Mouse (Mus musculus) forebrain, embryonic 13.5 days (tissue): ENCODE results near the gene Def6. TPM values are rescaled to one million over a fixed set of nuclear protein-coding genes. Genes with fewer than 3 reads are reported as not detected.
"Not testable (repeated sequence)": the region's sequence is repeated elsewhere in the genome, so short reads cannot be mapped to it uniquely, and the experiment has no call there.

ENCODE experiments used
- ATAC-seq: fragments of 200-750 bp; cut with Nextera tagmentation; 2 replicates; pipeline ENCODE4 v1.8.0; 2017
- H3K27ac ChIP-seq: fragments of 300-500 bp; sonication (generic); 2 replicates; pipeline ENCODE4 v1.5.1; 2015; ENCODE audit warnings: inconsistent platforms, mild to moderate bottlenecking, moderate library complexity
- H3K27me3 ChIP-seq: fragments of 300-500 bp; sonication (generic); 2 replicates; pipeline ENCODE4 v1.6.1; 2015; ENCODE audit warnings: mild to moderate bottlenecking, inconsistent platforms
- H3K36me3 ChIP-seq: fragments of 300-500 bp; sonication (generic); 2 replicates; pipeline ENCODE4 v1.6.1; 2015; ENCODE audit warnings: mild to moderate bottlenecking, inconsistent platforms; ENCODE audit not compliant: poor library complexity, severe bottlenecking
- H3K4me1 ChIP-seq: fragments of 300-500 bp; sonication (generic); 2 replicates; pipeline ENCODE4 v1.6.1; 2015; ENCODE audit warnings: inconsistent platforms
- H3K4me2 ChIP-seq: fragments of 300-500 bp; sonication (generic); 2 replicates; pipeline ENCODE4 v1.6.1; 2015; ENCODE audit warnings: inconsistent platforms, mild to moderate bottlenecking, moderate library complexity
- H3K4me3 ChIP-seq: fragments of 300-500 bp; sonication (generic); 2 replicates; pipeline ENCODE4 v1.5.1; 2015; ENCODE audit warnings: mild to moderate bottlenecking, inconsistent platforms
- H3K9ac ChIP-seq: fragments of 300-500 bp; sonication (generic); 2 replicates; pipeline ENCODE4 v1.6.1; 2015; ENCODE audit warnings: mild to moderate bottlenecking, inconsistent platforms
- H3K9me3 ChIP-seq: fragments of 300-500 bp; sonication (generic); replicated peaks from 2 replicates; pipeline ENCODE4 v1.6.1; 2016; ENCODE audit warnings: inconsistent platforms
- WGBS: fragments of 180-500 bp; shearing (Covaris S2); methylation state at CpG from one replicate; pipeline ENCODE4 v1.1.7; 2015; 5-methylcytosine and 5-hydroxymethylcytosine counted together
- polyA plus RNA-seq: library from polyadenylated mRNA; unstranded; fragments of >200 nt; fragmentation: Nextera tagmentation; extraction: Ambion mirVana; gene quantifications from 2 replicates; pipeline ENCODE4 v1.2.1, GENCODE M21; 2015

The Def6 gene
- polyA plus RNA-seq, 1 experiment from 2014 or later: 3.3 TPM

DNA sequence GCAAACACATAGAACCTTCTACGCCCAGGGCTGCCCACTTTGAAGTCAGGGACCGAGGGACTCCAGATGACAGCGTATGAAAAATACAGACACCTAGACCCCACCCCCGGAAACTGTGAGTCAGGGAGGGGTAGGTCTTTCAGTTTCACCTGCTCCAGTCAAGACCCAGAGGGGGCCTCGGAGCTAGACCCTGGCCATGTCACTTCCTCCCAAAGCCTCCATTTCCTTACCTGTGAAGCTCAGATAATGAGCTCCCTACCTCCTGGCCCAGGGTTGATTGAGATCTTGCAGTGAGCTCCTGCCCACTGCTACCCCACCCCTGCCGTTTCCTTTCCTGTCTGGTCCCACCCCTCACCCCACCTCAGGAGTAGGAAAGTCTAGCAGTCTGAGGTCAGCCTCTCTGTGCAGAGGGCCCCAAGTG is 4.4 kb downstream of the Def6 start:
- Histone ChIP-seq H3K4me3 (no peak overlapping the region), H3K4me1 (peaks cover 6% of the 10 kb centered on the region; the same call in 1 of the 2 replicates), H3K36me3 (no peaks in the 10 kb centered on the region), H3K27ac (no peak overlapping the region), H3K9me3 (no peaks in the 10 kb centered on the region), H3K4me2 (no peak overlapping the region), H3K9ac (no peak overlapping the region), H3K27me3 (0 out of 2 replicates have a peak, but pooled peaks cover 3% of the 10 kb centered on the region)
- ATAC-seq: no peak
- 88% methylated on average over 6 of the region's 6 CpGs for WGBS

DNA sequence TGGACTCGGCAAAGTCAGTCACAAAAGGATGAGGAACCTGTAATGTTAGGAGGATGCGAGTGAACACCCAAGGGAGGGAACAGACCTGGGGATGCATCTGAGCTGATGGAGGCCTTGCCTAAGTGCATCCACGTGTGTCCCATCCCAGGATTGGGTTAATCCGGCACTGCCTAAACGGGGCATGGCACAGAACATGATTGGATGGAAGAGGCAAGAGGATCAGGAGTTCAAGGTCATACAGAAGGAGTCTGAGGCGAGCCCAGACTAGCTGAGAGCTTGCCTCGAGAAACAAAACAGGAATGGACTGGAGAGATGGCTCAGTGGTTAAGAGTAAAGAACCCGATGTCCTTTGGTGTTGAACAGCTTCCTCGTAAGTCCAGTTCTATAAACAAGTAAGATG is 4.8 kb downstream of the Def6 start:
- H3K27ac ChIP-seq: no peak overlapping the region
- ATAC-seq: no peak
- H3K4me3 ChIP-seq: no peak overlapping the region
- H3K36me3 ChIP-seq: no peaks in the 10 kb centered on the region
- peak overlapping the region; percentile 30; the same call in 1 of the 2 replicates for H3K9ac ChIP-seq
- 75% methylated on average over 9 of the region's 9 CpGs for WGBS
- H3K4me2 ChIP-seq: no peak overlapping the region
- 0 out of 2 replicates have a peak, but pooled peaks cover 6% of the 10 kb centered on the region for H3K27me3 ChIP-seq
- H3K4me1 ChIP-seq: peaks cover 6% of the 10 kb centered on the region; the same call in 1 of the 2 replicates
- H3K9me3 ChIP-seq: no peaks in the 10 kb centered on the region

DNA sequence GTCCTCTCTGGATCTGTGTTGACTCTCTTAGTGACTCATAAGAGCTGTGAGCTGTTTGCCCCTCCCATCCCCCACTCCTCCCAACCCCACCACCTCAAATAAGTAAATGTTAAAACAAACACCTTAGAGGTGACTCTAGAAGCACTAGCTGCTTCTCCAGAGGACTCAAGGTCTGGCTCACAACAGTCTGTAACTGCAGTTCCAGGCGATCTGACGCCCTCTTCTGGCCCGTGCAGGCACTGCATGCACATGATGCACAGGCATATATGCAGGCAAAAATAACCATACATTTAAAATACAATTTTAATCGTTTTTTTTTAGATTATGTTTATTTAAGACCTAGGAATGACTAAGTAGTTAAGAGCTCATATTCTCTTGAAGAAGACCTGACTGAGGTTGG is 5.7 kb downstream of the Def6 start:
- 30% methylated on average over 4 of the region's 4 CpGs for WGBS
- no peak for ATAC-seq
- Histone ChIP-seq H3K27ac (no peak overlapping the region), H3K4me3 (no peak overlapping the region), H3K9me3 (no peaks in the 10 kb centered on the region), H3K36me3 (no peaks in the 10 kb centered on the region), H3K9ac (no peak overlapping the region), H3K4me2 (no peak overlapping the region), H3K4me1 (0 out of 2 replicates have a peak, but pooled peaks cover 4% of the 10 kb centered on the region), H3K27me3 (peaks cover 9% of the 10 kb centered on the region; the same call in 1 of the 2 replicates)

DNA sequence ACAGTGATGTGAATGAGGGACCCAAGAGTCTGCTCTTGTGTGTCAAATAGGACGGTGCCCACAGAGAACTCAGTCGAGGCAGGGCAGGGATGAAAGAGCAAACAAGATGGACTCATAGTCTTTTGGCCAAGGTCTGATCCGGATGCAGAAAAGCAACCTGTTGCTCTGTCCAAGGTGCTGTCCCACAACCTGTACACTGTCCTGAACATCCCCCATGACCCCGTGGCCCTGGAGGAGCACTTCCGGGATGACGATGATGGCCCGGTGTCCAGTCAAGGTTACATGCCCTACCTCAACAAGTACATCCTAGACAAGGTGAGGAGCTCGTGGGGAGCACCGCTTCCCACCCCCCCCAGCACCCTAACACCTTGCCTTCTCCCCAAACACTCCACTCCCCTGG is 9.2 kb downstream of the Def6 start:
- WGBS: 90% methylated on average over 9 of the region's 9 CpGs
- Histone ChIP-seq H3K9me3 (no peaks in the 10 kb centered on the region), H3K36me3 (no peaks in the 10 kb centered on the region), H3K27ac (no peak overlapping the region), H3K4me3 (no peak overlapping the region), H3K9ac (no peak overlapping the region), H3K4me2 (no peak overlapping the region), H3K27me3 (peaks cover 9% of the 10 kb centered on the region; the same call in 1 of the 2 replicates), H3K4me1 (0 out of 2 replicates have a peak, but pooled peaks cover 4% of the 10 kb centered on the region)
- no peak for ATAC-seq

DNA sequence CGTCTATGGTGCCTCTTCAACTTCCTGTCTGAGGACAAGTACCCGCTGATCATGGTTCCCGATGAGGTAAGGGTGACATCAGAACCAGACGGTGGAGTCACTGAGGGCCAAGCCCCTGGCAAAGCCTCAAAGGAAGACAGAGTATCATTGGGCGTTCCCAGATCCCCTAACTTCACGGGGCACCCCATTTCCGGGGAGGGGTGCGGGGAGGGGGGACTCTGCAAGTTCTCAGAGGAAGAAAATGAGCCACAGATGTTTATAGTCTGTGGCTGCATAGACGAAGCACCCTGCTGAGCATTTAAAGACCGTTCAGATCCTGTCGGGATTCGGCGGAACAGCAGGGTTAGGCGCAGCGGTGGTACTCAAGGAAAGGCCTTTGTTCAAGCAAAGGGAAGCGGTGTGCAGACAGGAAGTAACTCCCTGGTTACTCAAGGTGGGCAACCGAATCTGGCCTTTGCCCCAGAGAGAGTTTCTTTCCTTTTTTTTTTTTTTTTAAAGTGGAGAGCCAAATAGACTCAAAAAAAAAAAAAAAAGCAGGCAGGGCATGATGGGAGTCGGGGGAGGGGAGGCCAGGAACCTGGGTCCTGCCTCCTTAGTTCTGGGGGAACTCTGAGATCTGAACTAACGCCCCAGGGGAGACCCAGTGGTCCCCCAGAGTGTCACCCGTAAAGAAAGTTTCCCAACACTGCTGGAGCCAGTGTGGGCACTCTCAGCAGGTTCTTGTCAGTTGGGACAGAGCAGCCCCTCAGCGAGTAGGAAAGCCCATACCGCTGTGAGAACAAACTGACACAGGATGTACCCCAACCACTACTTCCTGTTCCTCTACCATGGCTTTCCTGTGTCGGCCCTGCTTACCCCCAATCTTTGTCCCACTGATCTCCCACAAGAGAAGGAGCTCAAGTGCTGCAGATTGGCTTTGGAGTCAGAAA is 10.4 kb downstream of the Def6 start:
- H3K4me2 ChIP-seq: 0 out of 2 replicates have a peak overlapping the region, but pooled peaks have one; percentile 15
- no peak overlapping the region; the same call in 1 of the 2 replicates for H3K27ac ChIP-seq
- no peak overlapping the region for H3K4me3 ChIP-seq
- no peaks in the 10 kb centered on the region for H3K36me3 ChIP-seq
- no peak for ATAC-seq
- 30% methylated on average over 23 of the region's 23 CpGs for WGBS
- H3K9ac ChIP-seq: no peak overlapping the region
- no peaks in the 10 kb centered on the region for H3K9me3 ChIP-seq
- peaks cover 6% of the 10 kb centered on the region for H3K4me1 ChIP-seq
- peaks cover 9% of the 10 kb centered on the region; the same call in 1 of the 2 replicates for H3K27me3 ChIP-seq

GRCm38 (mm10) chr17:28222463-28222862 is 14.9 kb downstream of the Def6 start:
- ATAC-seq, H3K4me3 ChIP-seq, H3K27me3 ChIP-seq, H3K4me2 ChIP-seq, H3K9me3 ChIP-seq, H3K27ac ChIP-seq, H3K36me3 ChIP-seq, H3K9ac ChIP-seq: not testable (repeated sequence)
- peaks cover 24% of the 10 kb centered on the region for H3K4me1 ChIP-seq
- 92% methylated on average over 10 of the region's 10 CpGs for WGBS

DNA sequence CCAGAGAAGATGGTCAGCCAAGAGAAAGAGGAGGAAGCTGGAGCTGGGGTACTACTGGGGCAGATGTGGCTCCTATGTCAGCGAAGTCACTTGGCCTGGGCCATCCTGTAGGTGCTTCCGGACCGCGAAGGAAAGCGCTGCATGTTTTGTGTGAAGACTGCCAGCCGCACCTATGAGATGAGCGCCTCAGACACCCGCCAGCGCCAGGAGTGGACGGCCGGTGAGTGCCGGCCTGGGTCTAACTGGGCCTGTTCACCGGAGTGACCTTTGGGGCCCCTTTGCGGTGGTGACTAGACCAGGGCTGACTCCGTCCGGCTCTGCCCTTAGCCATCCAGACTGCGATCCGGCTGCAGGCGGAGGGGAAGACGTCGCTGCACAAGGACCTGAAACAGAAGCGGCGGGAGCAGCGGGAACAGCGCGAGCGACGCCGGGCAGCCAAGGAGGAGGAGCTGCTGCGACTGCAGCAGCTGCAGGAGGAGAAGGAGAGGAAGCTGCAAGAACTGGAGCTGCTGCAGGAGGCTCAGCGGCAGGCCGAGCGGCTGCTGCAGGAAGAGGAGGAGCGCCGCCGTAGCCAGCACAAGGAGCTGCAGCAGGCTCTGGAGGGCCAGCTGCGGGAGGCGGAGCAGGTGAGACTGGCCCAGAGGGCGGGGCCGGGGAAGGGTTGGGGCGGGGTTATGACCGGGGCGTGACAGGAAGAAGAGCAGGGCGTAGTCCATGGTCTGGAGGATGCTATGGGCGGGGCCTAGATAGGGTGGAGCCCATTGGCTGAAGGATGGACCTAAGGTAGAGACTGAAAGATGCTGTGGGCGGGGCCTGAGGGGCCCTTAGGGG is 16.2 kb downstream of the Def6 start:
- H3K27ac ChIP-seq: peak overlapping the region; percentile 81
- H3K4me2 ChIP-seq: peak overlapping the region; percentile 97
- H3K27me3 ChIP-seq: no peaks in the 10 kb centered on the region
- peak; percentile 77 for ATAC-seq
- peaks cover 20% of the 10 kb centered on the region for H3K4me1 ChIP-seq
- no peaks in the 10 kb centered on the region for H3K36me3 ChIP-seq
- H3K9ac ChIP-seq: peak overlapping the region; percentile 83
- peak overlapping the region; percentile 57 for H3K4me3 ChIP-seq
- WGBS: under 1% methylated on average over 46 of the region's 46 CpGs
- H3K9me3 ChIP-seq: no peaks in the 10 kb centered on the region

DNA sequence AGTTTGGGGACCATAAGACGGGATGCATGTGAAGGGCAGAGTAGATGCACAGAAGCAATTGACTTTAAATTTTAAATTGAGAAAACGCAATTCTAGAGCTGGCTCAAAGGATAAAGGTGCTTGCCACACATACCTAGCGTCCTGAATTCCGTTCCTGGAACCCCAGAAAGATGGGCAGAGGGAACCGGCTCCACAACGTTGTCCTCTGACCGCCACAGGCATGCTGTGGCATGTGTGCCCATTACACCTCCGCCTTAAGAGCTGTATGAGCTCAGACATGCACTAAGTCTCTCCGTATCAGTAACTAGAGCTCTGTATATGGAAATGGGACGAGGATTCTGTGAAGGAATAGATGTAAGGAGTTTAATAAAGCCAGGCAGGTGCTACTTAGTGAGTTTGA is 17.0 kb downstream of the Def6 start:
- Histone ChIP-seq H3K36me3 (no peaks in the 10 kb centered on the region), H3K9me3 (no peaks in the 10 kb centered on the region), H3K27ac (peak overlapping the region; percentile 19; the same call in 1 of the 2 replicates), H3K4me3 (no peak overlapping the region), H3K4me2 (no peak overlapping the region), H3K9ac (no peak overlapping the region), H3K4me1 (peaks cover 20% of the 10 kb centered on the region), H3K27me3 (no peaks in the 10 kb centered on the region)
- 89% methylated on average over 10 of the region's 10 CpGs for WGBS
- no peak for ATAC-seq

- Histone ChIP-seq H3K4me1 (peaks cover 20% of the 10 kb centered on the region), H3K27ac (no peak overlapping the region), H3K27me3 (no peaks in the 10 kb centered on the region; the same call in 1 of the 2 replicates), H3K9ac (peak overlapping the region; percentile 59), H3K9me3 (no peaks in the 10 kb centered on the region), H3K4me2 (peak overlapping the region; percentile 70), H3K4me3 (peak overlapping the region; percentile 38), H3K36me3 (no peaks in the 10 kb centered on the region)
- ATAC-seq: peak; percentile 70
- WGBS: 0% methylated on average over 21 of the region's 21 CpGs
Observed at GRCm38 (mm10) chr17:28226014-28226413, 18.4 kb downstream of the Def6 start.

DNA sequence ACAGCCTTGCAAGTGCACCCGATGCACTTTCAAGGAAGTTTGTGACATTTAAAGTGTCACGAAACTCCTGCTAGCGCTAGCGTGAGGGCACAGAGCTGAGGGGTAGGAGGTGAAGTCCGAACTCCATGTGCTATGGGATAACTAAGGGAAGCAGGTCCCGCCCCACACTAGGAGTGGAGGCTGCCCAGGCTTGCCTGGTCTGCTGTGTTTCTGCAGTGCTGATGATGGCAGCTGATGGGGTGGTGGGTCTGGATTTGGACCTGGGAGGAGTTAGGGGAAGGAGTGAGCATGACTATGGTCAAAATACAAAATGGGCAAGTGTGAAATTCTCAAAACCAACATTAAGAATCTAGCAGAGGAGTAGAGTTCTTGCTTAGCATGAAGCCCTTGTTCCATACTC is 22.9 kb downstream of the Def6 start:
- ATAC-seq: no peak
- H3K27ac ChIP-seq: no peak overlapping the region
- H3K9me3 ChIP-seq: no peaks in the 10 kb centered on the region
- WGBS: 81% methylated on average over 6 of the region's 6 CpGs
- no peak overlapping the region for H3K9ac ChIP-seq
- no peak overlapping the region for H3K4me3 ChIP-seq
- no peaks in the 10 kb centered on the region for H3K36me3 ChIP-seq
- H3K4me2 ChIP-seq: no peak overlapping the region
- H3K4me1 ChIP-seq: peaks cover 12% of the 10 kb centered on the region
- H3K27me3 ChIP-seq: no peaks in the 10 kb centered on the region; the same call in 1 of the 2 replicates

- no peaks in the 10 kb centered on the region for H3K9me3 ChIP-seq
- H3K27ac ChIP-seq: no peak overlapping the region
- no peaks in the 10 kb centered on the region; the same call in 1 of the 2 replicates for H3K27me3 ChIP-seq
- H3K4me2 ChIP-seq: no peak overlapping the region
- ATAC-seq: no peak
- no peak overlapping the region for H3K4me3 ChIP-seq
- 87% methylated on average over 18 of the region's 18 CpGs for WGBS
- no peak overlapping the region for H3K9ac ChIP-seq
- H3K4me1 ChIP-seq: peaks cover 7% of the 10 kb centered on the region
- no peaks in the 10 kb centered on the region for H3K36me3 ChIP-seq
Observed at GRCm38 (mm10) chr17:28231026-28231736, 23.6 kb downstream of the Def6 start.
